Mouse (Mus musculus): ENCODE results near the gene Hsd11b2. TPM values are rescaled to one million over a fixed set of nuclear protein-coding genes. Genes with fewer than 3 reads are reported as not detected.

Hsd11b2 gene
- polyA plus RNA-seq, 1 experiment from 2014 or later, result 0.66 TPM

DNA sequence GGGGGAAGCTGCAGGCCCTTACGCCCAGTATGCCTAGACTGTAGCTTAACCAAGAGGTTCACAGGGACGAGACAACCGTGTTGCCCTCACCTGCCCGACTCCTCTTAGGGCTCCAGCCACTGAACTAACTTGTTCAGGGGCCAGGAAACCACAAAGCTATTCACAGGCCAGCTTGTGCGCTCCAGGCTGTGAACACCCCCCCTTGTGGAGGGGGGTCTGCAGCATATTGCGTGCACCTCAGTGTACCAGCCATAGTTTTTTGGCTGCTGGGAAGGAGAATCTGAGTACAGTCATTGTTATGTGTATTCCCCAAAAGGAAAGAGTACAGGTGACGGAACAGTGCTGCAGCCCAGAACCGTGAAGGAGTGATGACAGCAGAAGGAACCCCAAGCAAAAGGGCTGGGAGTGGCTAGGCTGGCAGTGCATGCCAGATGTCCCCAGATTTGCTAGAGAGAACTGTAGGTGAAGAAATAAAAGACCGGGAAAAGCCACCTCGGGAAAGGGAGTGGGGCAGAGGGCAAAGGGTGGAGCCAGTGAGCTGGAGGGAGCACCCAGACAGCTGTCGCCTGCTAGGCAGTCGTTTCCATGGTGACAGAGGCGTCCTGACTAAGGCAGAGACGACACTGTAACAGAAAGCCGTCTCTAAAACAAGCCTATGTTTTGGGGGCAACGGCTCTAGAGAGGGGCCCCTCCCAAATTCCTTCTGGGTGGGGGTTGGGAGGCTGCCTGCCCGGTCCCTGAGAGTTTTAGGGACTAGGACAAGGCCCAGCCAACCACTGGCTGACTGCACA lies 44.5 kb upstream of the Hsd11b2 start:
- Histone ChIP-seq H3K36me3 (ENCODE audit: control insufficient read depth, insufficient read depth) (no peaks in the 10 kb centered on the region), H3K4me1 (ENCODE audit: control insufficient read depth, low read depth, low read length) (peaks cover 28% of the 10 kb centered on the region), H3K27me3 (ENCODE audit: control insufficient read depth, insufficient read depth, low read depth, low read length) (peaks cover 45% of the 10 kb centered on the region), H3K9ac (ENCODE audit: low read depth, low read length) (no peak overlapping the region), H3K4me3 (ENCODE audit: low read depth, low read length) (no peak overlapping the region), H3K4me2 (ENCODE audit: low read depth, low read length) (no peak overlapping the region), H3K27ac (ENCODE audit: low read length) (no peak overlapping the region), H3K9me3 (replicated peaks; ENCODE audit: control insufficient read depth, low read length) (no peaks in the 10 kb centered on the region)
- ATAC-seq (ENCODE audit: low read depth), result no peak
- 26% methylated on average over 17 of the region's 17 CpGs for whole genome bisulfite sequencing (ENCODE audit: insufficient replicate concordance)

DNA sequence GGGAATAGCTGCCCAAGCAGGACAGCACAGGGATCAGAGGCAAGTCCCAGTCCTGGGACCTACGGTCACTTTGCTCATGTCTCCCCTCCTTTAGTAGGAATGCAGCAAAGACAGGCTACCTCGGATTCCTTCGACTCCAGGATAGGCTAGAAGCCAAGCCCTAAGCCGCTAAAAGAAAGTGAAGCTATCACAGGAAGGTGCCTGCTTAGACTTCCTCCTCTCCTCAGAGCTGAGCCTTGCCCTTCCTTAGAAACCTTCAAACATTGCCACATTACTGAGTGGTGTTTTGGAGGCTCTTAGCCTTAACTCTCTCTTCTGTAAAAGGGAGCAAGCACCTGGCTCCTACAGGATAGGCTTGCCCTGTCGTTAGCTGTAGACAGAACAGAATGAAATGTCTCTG lies 43.9 kb upstream of the Hsd11b2 start:
- Histone ChIP-seq H3K27ac (ENCODE audit: low read length) (no peak overlapping the region), H3K9me3 (replicated peaks; ENCODE audit: control insufficient read depth, low read length) (no peaks in the 10 kb centered on the region), H3K27me3 (ENCODE audit: control insufficient read depth, insufficient read depth, low read depth, low read length) (peaks cover 45% of the 10 kb centered on the region), H3K4me1 (ENCODE audit: control insufficient read depth, low read depth, low read length) (peaks cover 21% of the 10 kb centered on the region), H3K4me2 (ENCODE audit: low read depth, low read length) (no peak overlapping the region), H3K36me3 (ENCODE audit: control insufficient read depth, insufficient read depth) (no peaks in the 10 kb centered on the region), H3K4me3 (ENCODE audit: low read depth, low read length) (no peak overlapping the region), H3K9ac (ENCODE audit: low read depth, low read length) (no peak overlapping the region)
- WGBS (ENCODE audit: insufficient replicate concordance), result 35% methylated on average over 5 of the region's 5 CpGs
- ATAC-seq (ENCODE audit: low read depth), result no peak

DNA sequence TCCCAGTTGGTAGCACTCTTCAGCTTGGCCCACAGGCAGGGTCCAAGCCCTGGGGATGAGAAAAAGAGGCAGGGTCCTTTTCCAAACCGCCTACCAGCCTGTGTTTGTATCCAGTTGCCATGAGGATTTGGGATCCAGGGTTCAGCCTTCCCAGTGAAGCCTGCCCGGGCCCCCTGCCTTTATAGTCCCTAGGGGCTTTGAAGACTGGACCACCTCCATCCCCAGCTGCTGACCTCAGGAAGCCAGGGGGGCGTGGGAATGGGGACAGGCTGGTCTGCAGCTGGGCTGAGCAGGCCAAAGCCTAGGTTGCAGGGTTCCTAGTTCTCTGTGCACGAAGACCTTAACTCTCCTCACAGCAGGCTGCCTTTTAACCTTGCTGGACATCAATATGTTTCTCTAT lies 43.3 kb upstream of the Hsd11b2 start:
- Histone ChIP-seq H3K36me3 (ENCODE audit: control insufficient read depth, insufficient read depth) (no peaks in the 10 kb centered on the region), H3K4me3 (ENCODE audit: low read depth, low read length) (no peak overlapping the region), H3K9me3 (replicated peaks; ENCODE audit: control insufficient read depth, low read length) (no peaks in the 10 kb centered on the region), H3K27me3 (ENCODE audit: control insufficient read depth, insufficient read depth, low read depth, low read length) (peaks cover 42% of the 10 kb centered on the region), H3K27ac (ENCODE audit: low read length) (no peak overlapping the region), H3K4me2 (ENCODE audit: low read depth, low read length) (no peak overlapping the region), H3K9ac (ENCODE audit: low read depth, low read length) (no peak overlapping the region), H3K4me1 (ENCODE audit: control insufficient read depth, low read depth, low read length) (peaks cover 15% of the 10 kb centered on the region)
- WGBS (ENCODE audit: insufficient replicate concordance), result 47% methylated on average over 4 of the region's 4 CpGs
- no peak for ATAC-seq (ENCODE audit: low read depth)

DNA sequence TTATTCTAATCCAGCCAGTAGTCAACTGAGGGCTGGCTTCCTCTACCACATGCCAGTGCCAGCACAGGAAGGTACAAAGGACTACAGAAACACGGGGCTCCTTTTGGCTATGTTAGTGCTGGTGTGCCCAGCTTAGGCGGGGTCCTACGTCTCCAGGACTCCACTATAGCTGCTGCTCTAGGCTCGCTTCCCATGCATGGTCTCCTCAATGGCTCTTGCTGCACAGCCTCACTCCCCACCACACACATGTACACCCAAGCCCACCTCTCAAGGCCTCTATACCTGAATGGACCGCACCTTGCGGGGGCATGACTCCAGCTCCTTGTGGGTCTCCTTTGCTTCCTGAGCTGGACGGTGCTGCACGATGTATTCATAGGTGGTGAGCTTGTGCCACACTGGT lies 42.8 kb upstream of the Hsd11b2 start:
- H3K4me3 ChIP-seq (ENCODE audit: low read depth, low read length), result no peak overlapping the region
- ATAC-seq (ENCODE audit: low read depth), result no peak
- 85% methylated on average over 8 of the region's 8 CpGs for WGBS (ENCODE audit: insufficient replicate concordance)
- no peaks in the 10 kb centered on the region for H3K36me3 ChIP-seq (ENCODE audit: control insufficient read depth, insufficient read depth)
- H3K27me3 ChIP-seq (ENCODE audit: control insufficient read depth, insufficient read depth, low read depth, low read length), result peaks cover 37% of the 10 kb centered on the region
- peaks cover 11% of the 10 kb centered on the region for H3K4me1 ChIP-seq (ENCODE audit: control insufficient read depth, low read depth, low read length)
- H3K9ac ChIP-seq (ENCODE audit: low read depth, low read length), result no peak overlapping the region
- H3K27ac ChIP-seq (ENCODE audit: low read length), result no peak overlapping the region
- no peaks in the 10 kb centered on the region for H3K9me3 ChIP-seq (replicated peaks; ENCODE audit: control insufficient read depth, low read length)
- no peak overlapping the region for H3K4me2 ChIP-seq (ENCODE audit: low read depth, low read length)

DNA sequence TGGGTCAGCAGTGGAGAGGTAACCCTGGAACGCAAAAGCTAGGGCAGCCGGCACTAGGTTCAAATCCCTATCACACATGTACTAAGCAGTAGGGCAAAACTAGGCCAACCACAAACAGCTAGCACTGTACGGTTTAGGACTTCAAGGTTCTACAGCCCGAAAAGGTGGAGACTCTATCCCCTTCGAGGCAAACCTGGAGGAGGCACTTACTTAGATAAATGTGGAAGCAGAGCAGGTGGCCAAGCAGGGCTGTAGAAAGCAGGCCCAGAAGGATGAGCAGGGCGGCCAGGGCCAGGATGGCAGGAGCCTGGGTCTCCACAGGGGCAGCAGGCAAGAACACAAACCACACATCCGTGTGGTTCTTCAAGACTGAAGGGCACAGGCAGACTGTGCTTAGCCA lies 42.4 kb upstream of the Hsd11b2 start:
- Histone ChIP-seq H3K27ac (ENCODE audit: low read length) (no peak overlapping the region), H3K4me3 (ENCODE audit: low read depth, low read length) (no peak overlapping the region), H3K36me3 (ENCODE audit: control insufficient read depth, insufficient read depth) (no peaks in the 10 kb centered on the region), H3K27me3 (ENCODE audit: control insufficient read depth, insufficient read depth, low read depth, low read length) (peaks cover 33% of the 10 kb centered on the region), H3K4me2 (ENCODE audit: low read depth, low read length) (no peak overlapping the region), H3K9ac (ENCODE audit: low read depth, low read length) (no peak overlapping the region), H3K9me3 (replicated peaks; ENCODE audit: control insufficient read depth, low read length) (no peaks in the 10 kb centered on the region), H3K4me1 (ENCODE audit: control insufficient read depth, low read depth, low read length) (peaks cover 6% of the 10 kb centered on the region)
- no peak for ATAC-seq (ENCODE audit: low read depth)
- WGBS (ENCODE audit: insufficient replicate concordance), result 74% methylated on average over 7 of the region's 7 CpGs

DNA sequence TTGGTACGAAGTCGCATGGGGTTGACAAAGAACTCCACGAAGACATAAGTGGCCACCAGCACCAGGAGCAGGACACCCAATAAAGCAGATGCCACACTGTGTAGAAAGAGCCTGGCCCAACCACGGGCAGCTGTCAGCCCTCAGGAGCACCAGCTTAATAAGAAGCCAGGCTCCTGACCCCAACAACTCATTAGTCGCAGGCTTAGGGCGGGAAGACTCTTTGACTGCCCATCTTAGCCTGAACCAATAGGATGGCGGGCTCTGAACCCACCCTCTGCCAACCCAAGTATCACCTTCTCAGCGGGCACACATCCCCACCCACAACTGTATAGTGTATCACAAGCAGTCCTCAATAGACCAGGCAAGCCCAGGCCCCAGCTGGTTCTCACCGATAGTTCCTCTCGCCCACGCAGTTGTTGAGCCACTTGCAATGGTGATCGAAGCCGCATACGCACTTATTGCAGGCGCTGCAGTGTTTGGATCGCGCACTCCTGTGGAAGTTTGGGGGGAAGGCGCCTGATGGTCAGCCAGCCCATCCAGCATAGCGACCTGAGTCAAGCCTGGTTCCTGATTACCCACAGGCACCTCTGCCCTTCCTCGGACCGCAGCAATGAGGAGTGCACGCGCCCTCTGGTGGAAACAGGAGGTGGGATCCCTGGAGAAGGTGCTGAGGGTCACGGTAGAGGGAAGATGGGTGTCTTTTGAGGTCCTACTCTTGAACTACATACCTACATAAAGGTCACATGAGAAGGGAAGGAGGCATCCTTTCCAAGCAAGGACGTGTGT lies 41.7 kb upstream of the Hsd11b2 start:
- H3K4me2 ChIP-seq (ENCODE audit: low read depth, low read length), result no peak overlapping the region
- H3K9me3 ChIP-seq (replicated peaks; ENCODE audit: control insufficient read depth, low read length), result no peaks in the 10 kb centered on the region
- no peak overlapping the region for H3K4me3 ChIP-seq (ENCODE audit: low read depth, low read length)
- WGBS (ENCODE audit: insufficient replicate concordance), result 45% methylated on average over 25 of the region's 25 CpGs
- H3K27me3 ChIP-seq (ENCODE audit: control insufficient read depth, insufficient read depth, low read depth, low read length), result peaks cover 26% of the 10 kb centered on the region
- H3K9ac ChIP-seq (ENCODE audit: low read depth, low read length), result no peak overlapping the region
- ATAC-seq (ENCODE audit: low read depth), result no peak
- H3K4me1 ChIP-seq (ENCODE audit: control insufficient read depth, low read depth, low read length), result no peaks in the 10 kb centered on the region; the same call in none of the 2 replicates
- no peak overlapping the region for H3K27ac ChIP-seq (ENCODE audit: low read length)
- no peaks in the 10 kb centered on the region for H3K36me3 ChIP-seq (ENCODE audit: control insufficient read depth, insufficient read depth)

DNA sequence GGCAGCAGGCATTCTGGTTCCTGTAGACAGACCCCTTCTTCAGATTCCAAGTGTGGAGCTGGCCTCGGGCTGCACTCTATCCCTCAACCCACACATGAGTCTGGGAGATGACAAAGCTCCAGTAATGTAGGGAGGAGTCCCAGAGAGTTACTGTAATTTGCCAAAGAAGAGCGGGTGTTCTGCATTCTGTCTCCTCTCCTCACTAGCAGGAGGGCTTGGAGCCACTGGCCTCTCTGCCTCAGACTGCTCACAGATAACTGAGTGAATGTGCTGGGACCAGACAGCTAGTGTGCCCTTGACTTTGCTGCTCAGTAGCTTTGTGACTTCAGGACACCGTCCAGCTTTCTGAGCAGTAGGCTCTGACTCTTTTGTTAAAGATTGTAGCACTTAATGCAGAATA lies 40.8 kb upstream of the Hsd11b2 start:
- Histone ChIP-seq H3K4me1 (ENCODE audit: control insufficient read depth, low read depth, low read length) (no peaks in the 10 kb centered on the region; the same call in 1 of the 2 replicates), H3K27ac (ENCODE audit: low read length) (no peak overlapping the region), H3K4me3 (ENCODE audit: low read depth, low read length) (no peak overlapping the region), H3K36me3 (ENCODE audit: control insufficient read depth, insufficient read depth) (no peaks in the 10 kb centered on the region), H3K4me2 (ENCODE audit: low read depth, low read length) (no peak overlapping the region), H3K27me3 (ENCODE audit: control insufficient read depth, insufficient read depth, low read depth, low read length) (peaks cover 17% of the 10 kb centered on the region), H3K9me3 (replicated peaks; ENCODE audit: control insufficient read depth, low read length) (no peaks in the 10 kb centered on the region), H3K9ac (ENCODE audit: low read depth, low read length) (no peak overlapping the region)
- WGBS (ENCODE audit: insufficient replicate concordance), result 62% methylated on average over 3 of the region's 3 CpGs
- no peak for ATAC-seq (ENCODE audit: low read depth)

DNA sequence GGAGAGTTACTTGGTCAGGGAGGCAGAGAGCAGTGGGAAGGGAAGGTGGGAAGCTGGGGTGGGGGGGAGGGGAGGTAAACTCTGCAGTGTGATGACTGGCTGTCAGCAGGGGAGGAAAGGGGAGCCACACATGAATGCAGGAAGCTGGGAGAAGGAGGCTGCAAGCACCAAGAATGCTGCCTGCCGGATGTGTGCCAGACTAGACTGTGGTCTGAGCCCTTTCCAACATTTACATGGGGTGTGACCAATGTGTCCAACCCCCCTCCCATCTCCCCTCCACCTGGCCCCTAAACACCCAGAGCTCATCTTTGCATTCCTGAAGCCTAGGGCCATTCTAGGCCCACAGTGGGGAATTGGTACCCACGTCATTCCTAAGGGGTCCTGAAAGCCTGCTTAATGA lies 37.5 kb upstream of the Hsd11b2 start:
- WGBS (ENCODE audit: insufficient replicate concordance), result 42% methylated on average over 2 of the region's 2 CpGs
- no peaks in the 10 kb centered on the region for H3K9me3 ChIP-seq (replicated peaks; ENCODE audit: control insufficient read depth, low read length)
- no peaks in the 10 kb centered on the region for H3K27me3 ChIP-seq (ENCODE audit: control insufficient read depth, insufficient read depth, low read depth, low read length)
- no peaks in the 10 kb centered on the region for H3K4me1 ChIP-seq (ENCODE audit: control insufficient read depth, low read depth, low read length)
- H3K27ac ChIP-seq (ENCODE audit: low read length), result no peak overlapping the region
- ATAC-seq (ENCODE audit: low read depth), result no peak
- no peak overlapping the region for H3K4me3 ChIP-seq (ENCODE audit: low read depth, low read length)
- no peaks in the 10 kb centered on the region for H3K36me3 ChIP-seq (ENCODE audit: control insufficient read depth, insufficient read depth)
- no peak overlapping the region for H3K4me2 ChIP-seq (ENCODE audit: low read depth, low read length)
- H3K9ac ChIP-seq (ENCODE audit: low read depth, low read length), result no peak overlapping the region

DNA sequence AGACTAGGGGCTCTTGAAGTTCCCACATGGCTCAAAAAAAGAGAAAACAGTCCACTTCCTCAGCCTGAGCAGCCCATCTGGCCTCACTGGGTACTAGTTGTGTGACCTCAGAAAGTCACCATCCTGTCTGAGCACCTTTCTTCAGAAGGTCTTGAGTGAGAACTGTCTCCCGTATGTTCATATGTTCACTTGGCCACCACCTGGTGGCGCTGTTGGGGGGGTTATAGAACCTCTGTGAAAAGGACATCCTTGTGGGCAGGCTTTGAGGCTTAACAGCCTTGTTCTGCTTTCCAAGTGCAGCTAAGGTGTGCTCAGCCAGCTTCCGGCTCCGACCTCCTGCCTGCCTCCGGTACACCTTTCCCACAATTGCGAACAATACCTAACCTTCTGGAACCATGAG lies 37.1 kb upstream of the Hsd11b2 start:
- ATAC-seq (ENCODE audit: low read depth), result no peak
- Histone ChIP-seq H3K4me3 (ENCODE audit: low read depth, low read length) (no peak overlapping the region), H3K4me2 (ENCODE audit: low read depth, low read length) (no peak overlapping the region), H3K4me1 (ENCODE audit: control insufficient read depth, low read depth, low read length) (no peaks in the 10 kb centered on the region), H3K27me3 (ENCODE audit: control insufficient read depth, insufficient read depth, low read depth, low read length) (no peaks in the 10 kb centered on the region), H3K36me3 (ENCODE audit: control insufficient read depth, insufficient read depth) (no peaks in the 10 kb centered on the region), H3K9ac (ENCODE audit: low read depth, low read length) (no peak overlapping the region), H3K9me3 (replicated peaks; ENCODE audit: control insufficient read depth, low read length) (no peaks in the 10 kb centered on the region), H3K27ac (ENCODE audit: low read length) (no peak overlapping the region)
- 64% methylated on average over 6 of the region's 6 CpGs for WGBS (ENCODE audit: insufficient replicate concordance)
